Mouse (Mus musculus): ENCODE measurements around the gene Pkd1l3. TPM values are rescaled to one million over a fixed set of nuclear protein-coding genes. Genes with fewer than 3 reads are reported as not detected.

Pkd1l3 gene
- polyA plus RNA-seq, 1 experiment from 2014 or later, result 0.20 TPM

- Histone ChIP-seq H3K4me3 (ENCODE audit: low read depth, low read length) (no peak overlapping the region), H3K4me1 (ENCODE audit: control insufficient read depth, insufficient read depth, low read length) (no peaks in the 10 kb centered on the region), H3K27me3 (ENCODE audit: control insufficient read depth, insufficient read depth, low read length) (no peaks in the 10 kb centered on the region), H3K27ac (ENCODE audit: low read depth, low read length) (no peak overlapping the region), H3K9ac (ENCODE audit: low read length) (no peak overlapping the region), H3K36me3 (ENCODE audit: control insufficient read depth, insufficient read depth, low read length) (no peaks in the 10 kb centered on the region), H3K4me2 (no peak overlapping the region), H3K9me3 (ENCODE audit: control insufficient read depth, low read length) (no peaks in the 10 kb centered on the region)
- 85% methylated on average over 11 of the region's 11 CpGs for WGBS
- DNase-seq (ENCODE audit: low spot score, missing footprints) (no peak), ATAC-seq (ENCODE audit: low FRiP score) (no peak)
These were observed 33.0 kb downstream of the Pkd1l3 start for GRCm38 (mm10) chr8:109647331-109647730.

- no peaks in the 10 kb centered on the region for H3K36me3 ChIP-seq (ENCODE audit: control insufficient read depth, insufficient read depth, low read length)
- WGBS, result 77% methylated on average over 7 of the region's 7 CpGs
- H3K9ac ChIP-seq (ENCODE audit: low read length), result no peak overlapping the region
- no peak overlapping the region for H3K4me3 ChIP-seq (ENCODE audit: low read depth, low read length)
- no peaks in the 10 kb centered on the region for H3K4me1 ChIP-seq (ENCODE audit: control insufficient read depth, insufficient read depth, low read length)
- no peaks in the 10 kb centered on the region for H3K27me3 ChIP-seq (ENCODE audit: control insufficient read depth, insufficient read depth, low read length)
- DNase-seq (ENCODE audit: low spot score, missing footprints) (no peak), ATAC-seq (ENCODE audit: low FRiP score) (no peak)
- no peaks in the 10 kb centered on the region for H3K9me3 ChIP-seq (ENCODE audit: control insufficient read depth, low read length)
- no peak overlapping the region for H3K4me2 ChIP-seq
- H3K27ac ChIP-seq (ENCODE audit: low read depth, low read length), result no peak overlapping the region
These were observed 34.2 kb downstream of the Pkd1l3 start for GRCm38 (mm10) chr8:109648469-109648868.

- ATAC-seq (ENCODE audit: low FRiP score) (no peak), DNase-seq (ENCODE audit: low spot score, missing footprints) (no peak)
- H3K4me2 ChIP-seq, result no peak overlapping the region
- no peaks in the 10 kb centered on the region for H3K36me3 ChIP-seq (ENCODE audit: control insufficient read depth, insufficient read depth, low read length)
- no peak overlapping the region for H3K4me3 ChIP-seq (ENCODE audit: low read depth, low read length)
- H3K27me3 ChIP-seq (ENCODE audit: control insufficient read depth, insufficient read depth, low read length), result no peaks in the 10 kb centered on the region
- 80% methylated on average over 10 of the region's 10 CpGs for WGBS
- no peaks in the 10 kb centered on the region for H3K9me3 ChIP-seq (ENCODE audit: control insufficient read depth, low read length)
- no peaks in the 10 kb centered on the region for H3K4me1 ChIP-seq (ENCODE audit: control insufficient read depth, insufficient read depth, low read length)
- no peak overlapping the region for H3K27ac ChIP-seq (ENCODE audit: low read depth, low read length)
- H3K9ac ChIP-seq (ENCODE audit: low read length), result no peak overlapping the region
These were observed 36.5 kb downstream of the Pkd1l3 start for GRCm38 (mm10) chr8:109650801-109651200.

- 91% methylated on average over 3 of the region's 3 CpGs for WGBS
These were observed 42.5 kb downstream of the Pkd1l3 start for GRCm38 (mm10) chr8:109656860-109657259.

DNA sequence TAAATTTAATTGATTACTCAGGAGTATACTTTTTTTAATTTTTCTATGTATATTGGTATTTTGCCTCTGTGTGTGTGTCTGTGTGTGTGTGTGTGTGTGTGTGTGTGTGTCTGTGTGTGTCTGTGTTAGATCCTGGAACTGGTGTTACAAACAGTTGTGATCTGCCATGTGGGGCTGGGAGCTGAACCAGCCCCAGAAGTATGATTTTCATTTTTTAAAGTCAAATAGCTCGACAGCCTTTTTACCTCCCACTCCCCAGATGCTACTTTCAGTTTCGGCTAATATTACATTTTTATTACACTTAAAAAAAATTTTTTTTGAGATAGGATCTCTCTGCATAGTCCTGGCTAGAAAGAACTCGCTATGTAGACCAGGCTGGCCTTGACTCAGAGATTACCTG is 48.0 kb downstream of the Pkd1l3 start:
- no peaks in the 10 kb centered on the region for H3K9me3 ChIP-seq (ENCODE audit: control insufficient read depth, low read length)
- no peak overlapping the region for H3K27ac ChIP-seq (ENCODE audit: low read depth, low read length)
- no peaks in the 10 kb centered on the region for H3K4me1 ChIP-seq (ENCODE audit: control insufficient read depth, insufficient read depth, low read length)
- H3K4me3 ChIP-seq (ENCODE audit: low read depth, low read length), result no peak overlapping the region
- 85% methylated on average over 3 of the region's 3 CpGs for WGBS
- H3K36me3 ChIP-seq (ENCODE audit: control insufficient read depth, insufficient read depth, low read length), result no peaks in the 10 kb centered on the region
- H3K9ac ChIP-seq (ENCODE audit: low read length), result no peak overlapping the region
- no peak for DNase-seq (ENCODE audit: low spot score, missing footprints)
- ATAC-seq (ENCODE audit: low FRiP score), result no peak
- no peaks in the 10 kb centered on the region for H3K27me3 ChIP-seq (ENCODE audit: control insufficient read depth, insufficient read depth, low read length)
- H3K4me2 ChIP-seq, result no peak overlapping the region

More at GRCm38 (mm10) chr8:109656860-109657259, 42.5 kb downstream of the Pkd1l3 start:
- no peaks in the 10 kb centered on the region for H3K36me3 ChIP-seq (ENCODE audit: control insufficient read depth, insufficient read depth, low read length)
- H3K9ac ChIP-seq (ENCODE audit: low read length), result no peak overlapping the region
- no peaks in the 10 kb centered on the region for H3K9me3 ChIP-seq (ENCODE audit: control insufficient read depth, low read length)
- no peak overlapping the region for H3K4me3 ChIP-seq (ENCODE audit: low read depth, low read length)
- H3K4me2 ChIP-seq, result no peak overlapping the region
- no peaks in the 10 kb centered on the region for H3K4me1 ChIP-seq (ENCODE audit: control insufficient read depth, insufficient read depth, low read length)
- no peak overlapping the region for H3K27ac ChIP-seq (ENCODE audit: low read depth, low read length)
- no peaks in the 10 kb centered on the region for H3K27me3 ChIP-seq (ENCODE audit: control insufficient read depth, insufficient read depth, low read length)
- ATAC-seq (ENCODE audit: low FRiP score), result no peak
- no peak for DNase-seq (ENCODE audit: low spot score, missing footprints)

DNA sequence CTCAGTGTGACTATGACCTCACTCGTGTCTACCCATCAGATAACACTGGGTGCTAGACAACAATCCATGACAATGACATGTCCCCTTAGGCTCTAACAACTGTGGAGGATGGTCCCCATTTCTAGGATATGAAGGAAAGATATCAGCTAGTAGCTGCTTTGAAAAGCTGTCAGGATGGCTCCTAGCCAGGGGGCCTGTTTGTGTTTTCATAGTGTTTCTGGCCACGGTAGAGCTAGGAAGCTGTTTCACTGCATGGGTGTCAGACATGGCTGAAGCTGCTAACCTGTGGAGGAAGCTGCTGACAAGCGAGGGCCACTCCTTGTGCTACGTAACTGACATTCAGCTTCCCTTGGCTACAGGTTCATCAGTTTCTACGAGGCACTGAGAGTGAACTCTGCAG is 52.3 kb downstream of the Pkd1l3 start:
- H3K4me2 ChIP-seq, result no peak overlapping the region
- no peak overlapping the region for H3K27ac ChIP-seq (ENCODE audit: low read depth, low read length)
- peaks cover 4% of the 10 kb centered on the region for H3K36me3 ChIP-seq (ENCODE audit: control insufficient read depth, insufficient read depth, low read length)
- no peaks in the 10 kb centered on the region for H3K4me1 ChIP-seq (ENCODE audit: control insufficient read depth, insufficient read depth, low read length)
- ATAC-seq (ENCODE audit: low FRiP score) (no peak), DNase-seq (ENCODE audit: low spot score, missing footprints) (no peak)
- H3K9ac ChIP-seq (ENCODE audit: low read length), result no peak overlapping the region
- no peak overlapping the region for H3K4me3 ChIP-seq (ENCODE audit: low read depth, low read length)
- no peaks in the 10 kb centered on the region for H3K9me3 ChIP-seq (ENCODE audit: control insufficient read depth, low read length)
- 89% methylated on average over 5 of the region's 5 CpGs for WGBS
- no peaks in the 10 kb centered on the region for H3K27me3 ChIP-seq (ENCODE audit: control insufficient read depth, insufficient read depth, low read length)

GRCm38 (mm10) chr8:109672656-109673055 is 58.3 kb downstream of the Pkd1l3 start:
- ATAC-seq (ENCODE audit: low FRiP score) (no peak), DNase-seq (ENCODE audit: low spot score, missing footprints) (no peak)
- Histone ChIP-seq H3K4me2 (no peak overlapping the region), H3K4me3 (ENCODE audit: low read depth, low read length) (no peak overlapping the region), H3K9ac (ENCODE audit: low read length) (no peak overlapping the region), H3K27me3 (ENCODE audit: control insufficient read depth, insufficient read depth, low read length) (no peaks in the 10 kb centered on the region), H3K36me3 (ENCODE audit: control insufficient read depth, insufficient read depth, low read length) (peaks cover 38% of the 10 kb centered on the region), H3K9me3 (ENCODE audit: control insufficient read depth, low read length) (no peaks in the 10 kb centered on the region), H3K4me1 (ENCODE audit: control insufficient read depth, insufficient read depth, low read length) (no peaks in the 10 kb centered on the region), H3K27ac (ENCODE audit: low read depth, low read length) (no peak overlapping the region)
- WGBS, result 93% methylated on average over 5 of the region's 5 CpGs

- Histone ChIP-seq H3K36me3 (ENCODE audit: control insufficient read depth, insufficient read depth, low read length) (peaks cover 44% of the 10 kb centered on the region), H3K27me3 (ENCODE audit: control insufficient read depth, insufficient read depth, low read length) (no peaks in the 10 kb centered on the region), H3K27ac (ENCODE audit: low read depth, low read length) (no peak overlapping the region), H3K9me3 (ENCODE audit: control insufficient read depth, low read length) (no peaks in the 10 kb centered on the region), H3K4me2 (no peak overlapping the region), H3K4me3 (ENCODE audit: low read depth, low read length) (no peak overlapping the region), H3K9ac (ENCODE audit: low read length) (no peak overlapping the region), H3K4me1 (ENCODE audit: control insufficient read depth, insufficient read depth, low read length) (no peaks in the 10 kb centered on the region)
- 92% methylated on average over 2 of the region's 2 CpGs for WGBS
- ATAC-seq (ENCODE audit: low FRiP score), result no peak
- DNase-seq (ENCODE audit: low spot score, missing footprints), result no peak
These were observed 59.3 kb downstream of the Pkd1l3 start for GRCm38 (mm10) chr8:109673596-109673995.

DNA sequence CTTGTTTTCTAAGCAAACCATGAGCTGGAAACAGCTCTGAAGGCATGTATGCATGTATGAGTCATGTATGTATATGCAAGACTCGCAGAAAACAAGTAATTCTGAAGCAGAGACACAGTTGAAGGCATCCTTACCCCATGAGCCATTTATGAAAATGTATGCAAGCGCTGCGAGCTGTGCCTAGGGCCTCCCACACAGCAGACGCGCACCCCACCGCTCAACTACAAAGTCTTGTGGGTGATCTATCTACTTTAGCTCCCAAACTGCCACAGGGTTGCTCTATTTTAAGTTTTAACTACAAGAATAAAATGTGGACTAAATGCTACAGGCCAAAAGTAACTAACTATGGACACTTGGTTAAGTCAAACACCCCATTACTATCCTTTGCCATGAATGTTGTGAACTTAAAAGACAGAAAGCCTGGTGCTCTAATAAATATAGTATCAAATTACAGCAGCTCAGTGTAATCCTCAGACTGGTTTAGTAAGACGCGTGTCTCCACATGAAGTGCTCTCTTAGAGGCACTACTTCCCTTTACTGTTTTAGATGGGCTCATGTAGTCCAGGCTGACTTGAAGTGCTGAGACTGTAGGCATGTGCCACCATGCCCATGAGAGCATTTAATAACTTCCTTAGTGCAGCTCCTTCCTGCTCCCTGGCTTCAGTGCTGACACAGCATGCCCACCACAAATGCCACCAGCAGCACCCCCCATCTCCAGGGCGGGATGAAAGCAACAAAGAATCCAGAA is 61.8 kb downstream of the Pkd1l3 start:
- Histone ChIP-seq H3K4me3 (ENCODE audit: low read depth, low read length) (no peak overlapping the region), H3K27ac (ENCODE audit: low read depth, low read length) (no peak overlapping the region), H3K9me3 (ENCODE audit: control insufficient read depth, low read length) (no peaks in the 10 kb centered on the region), H3K36me3 (ENCODE audit: control insufficient read depth, insufficient read depth, low read length) (peaks cover 43% of the 10 kb centered on the region), H3K4me1 (ENCODE audit: control insufficient read depth, insufficient read depth, low read length) (no peaks in the 10 kb centered on the region), H3K9ac (ENCODE audit: low read length) (no peak overlapping the region), H3K27me3 (ENCODE audit: control insufficient read depth, insufficient read depth, low read length) (no peaks in the 10 kb centered on the region), H3K4me2 (no peak overlapping the region)
- DNase-seq (ENCODE audit: low spot score, missing footprints) (no peak), ATAC-seq (ENCODE audit: low FRiP score) (no peak)
- 94% methylated on average over 9 of the region's 9 CpGs for WGBS

Data from midbrain, embryonic 11.5 days (tissue).